Mouse (Mus musculus) midbrain, embryonic 10.5 days (tissue): ENCODE results near the gene Pdxdc1. TPM values are rescaled to one million over a fixed set of nuclear protein-coding genes. Genes with fewer than 3 reads are reported as not detected.
A peak's percentile ranks its signal among the peaks of the same experiment; 100 is the strongest.
"Not testable (repeated sequence)": the region's sequence is repeated elsewhere in the genome, so short reads cannot be mapped to it uniquely, and the experiment has no call there.

Experiments
- DNase-seq: peaks from one replicate; pipeline ENCODE4 v3.0.0-alpha.2; 2017; ENCODE audit warnings: low spot score
- H3K27ac ChIP-seq: fragments of 300-500 bp; sonication (generic); replicated peaks from 2 replicates; pipeline ENCODE4 v1.5.1; 2016; ENCODE audit warnings: mild to moderate bottlenecking
- H3K27me3 ChIP-seq: fragments of 300-500 bp; sonication (generic); 2 replicates; pipeline ENCODE4 v1.6.1; 2016; ENCODE audit warnings: low read depth, mild to moderate bottlenecking; ENCODE audit not compliant: poor library complexity, severe bottlenecking
- H3K36me3 ChIP-seq: fragments of 300-500 bp; sonication (generic); 2 replicates; pipeline ENCODE4 v1.6.1; 2016; ENCODE audit warnings: mild to moderate bottlenecking, moderate library complexity
- H3K4me1 ChIP-seq: fragments of 300-500 bp; sonication (generic); 2 replicates; pipeline ENCODE4 v1.6.1; 2016
- H3K4me3 ChIP-seq: fragments of 300-500 bp; sonication (generic); 2 replicates; pipeline ENCODE4 v1.5.1; 2016; ENCODE audit warnings: mild to moderate bottlenecking, moderate library complexity
- H3K9me3 ChIP-seq: fragments of 300-500 bp; sonication (generic); replicated peaks from 2 replicates; pipeline ENCODE4 v1.6.1; 2016; ENCODE audit warnings: mild to moderate bottlenecking
- WGBS: fragments of 180-500 bp; shearing (Covaris S2); methylation state at CpG from one replicate; pipeline ENCODE4 v1.1.7; 2016; 5-methylcytosine and 5-hydroxymethylcytosine counted together
- polyA plus RNA-seq: library from polyadenylated mRNA; unstranded; fragments of >200 nt; fragmentation: Nextera tagmentation; extraction: Ambion mirVana; gene quantifications from 2 replicates; pipeline ENCODE4 v1.2.1, GENCODE M21; 2016

Gene Pdxdc1
- polyA plus RNA-seq, 1 experiment from 2014 or later, result 63.5 TPM

GRCm38 (mm10) chr16:13867910-13868514, 34.9 kb downstream of the Pdxdc1 start:
- H3K4me1 ChIP-seq, result peaks cover 10% of the 10 kb centered on the region
- peak; percentile 50 for DNase-seq
- no peaks in the 10 kb centered on the region for H3K27me3 ChIP-seq
- peaks cover 21% of the 10 kb centered on the region for H3K36me3 ChIP-seq
- 4% methylated on average over 42 of the region's 42 CpGs for WGBS
- H3K27ac ChIP-seq, result peak overlapping the region; percentile 84
- H3K9me3 ChIP-seq, result no peaks in the 10 kb centered on the region
- H3K4me3 ChIP-seq, result peak overlapping the region; percentile 57

DNA sequence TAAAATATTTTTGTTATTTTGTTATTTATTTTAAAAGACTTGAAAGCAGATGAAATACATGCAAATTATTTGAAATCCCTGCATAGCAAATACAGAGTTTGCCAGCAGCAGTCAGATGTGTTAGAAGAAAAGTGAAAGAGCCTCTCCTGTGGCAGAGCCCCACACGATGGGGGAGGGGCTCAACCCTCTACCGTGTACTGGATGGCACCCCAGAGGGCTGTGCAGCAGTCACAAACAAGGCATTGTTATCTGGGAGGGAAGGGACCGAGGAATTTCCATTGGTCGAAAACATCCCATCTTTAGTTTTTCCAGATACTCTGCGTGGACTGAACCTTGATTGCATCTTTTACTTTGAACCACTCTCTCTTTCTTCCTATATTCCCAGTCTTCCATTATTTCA, 35.5 kb downstream of the Pdxdc1 start:
- WGBS, result 12% methylated on average over 5 of the region's 5 CpGs
- DNase-seq, H3K27ac ChIP-seq, H3K27me3 ChIP-seq, H3K9me3 ChIP-seq: not testable (repeated sequence)
- Histone ChIP-seq H3K4me3 (peak overlapping the region; percentile 57; the same call in 1 of the 2 replicates), H3K4me1 (peaks cover 10% of the 10 kb centered on the region), H3K36me3 (peaks cover 26% of the 10 kb centered on the region)

- peaks cover 10% of the 10 kb centered on the region for H3K4me1 ChIP-seq
- no peak for DNase-seq
- WGBS, result 92% methylated on average over 5 of the region's 5 CpGs
- no peak overlapping the region for H3K4me3 ChIP-seq
- H3K9me3 ChIP-seq, result no peaks in the 10 kb centered on the region
- H3K27me3 ChIP-seq, result no peaks in the 10 kb centered on the region
- H3K27ac ChIP-seq, result no peak overlapping the region
- peaks cover 21% of the 10 kb centered on the region for H3K36me3 ChIP-seq
These were observed 36.3 kb downstream of the Pdxdc1 start for GRCm38 (mm10) chr16:13866616-13867015.

- no peak overlapping the region for H3K27ac ChIP-seq
- H3K27me3 ChIP-seq, result no peaks in the 10 kb centered on the region
- H3K9me3 ChIP-seq, result no peaks in the 10 kb centered on the region
- H3K4me1 ChIP-seq, result peaks cover 10% of the 10 kb centered on the region
- WGBS, result 90% methylated on average over 4 of the region's 4 CpGs
- no peak overlapping the region for H3K4me3 ChIP-seq
- peaks cover 19% of the 10 kb centered on the region for H3K36me3 ChIP-seq
- DNase-seq, result no peak
These were observed 36.9 kb downstream of the Pdxdc1 start for GRCm38 (mm10) chr16:13866076-13866475.

GRCm38 (mm10) chr16:13853886-13854285, 49.0 kb downstream of the Pdxdc1 start:
- Histone ChIP-seq H3K4me1 (no peaks in the 10 kb centered on the region), H3K27ac (no peak overlapping the region), H3K9me3 (no peaks in the 10 kb centered on the region), H3K27me3 (no peaks in the 10 kb centered on the region), H3K4me3 (no peak overlapping the region), H3K36me3 (peaks cover 54% of the 10 kb centered on the region)
- no peak for DNase-seq
- WGBS, result 96% methylated on average over 4 of the region's 4 CpGs

GRCm38 (mm10) chr16:13851446-13851845, 51.5 kb downstream of the Pdxdc1 start:
- DNase-seq, result no peak
- Histone ChIP-seq H3K36me3 (peaks cover 53% of the 10 kb centered on the region), H3K27ac (no peak overlapping the region), H3K4me3 (no peak overlapping the region), H3K27me3 (no peaks in the 10 kb centered on the region), H3K4me1 (no peaks in the 10 kb centered on the region), H3K9me3 (no peaks in the 10 kb centered on the region)
- WGBS, result 97% methylated on average over 4 of the region's 4 CpGs

DNA sequence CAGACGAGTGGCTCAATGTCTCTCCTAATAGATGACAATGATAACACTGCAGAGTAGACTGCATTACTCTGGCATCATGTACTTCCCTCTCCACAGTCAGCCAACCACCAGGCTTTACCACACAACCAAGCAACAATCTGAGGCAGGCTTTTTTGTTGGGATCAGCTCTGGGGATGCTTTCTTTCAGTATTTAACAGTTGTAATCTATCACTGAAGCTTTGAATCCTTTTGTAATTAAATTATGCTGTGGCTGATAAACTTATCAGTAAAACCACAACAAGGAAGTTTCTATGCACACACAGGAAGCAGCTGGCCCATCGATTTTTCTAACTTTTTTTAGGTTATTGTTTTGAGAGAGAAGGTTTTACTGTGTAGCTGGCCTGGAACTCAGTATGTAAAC, 54.6 kb downstream of the Pdxdc1 start:
- H3K36me3 ChIP-seq, result peaks cover 52% of the 10 kb centered on the region
- no peak for DNase-seq
- no peaks in the 10 kb centered on the region for H3K27me3 ChIP-seq
- no peak overlapping the region for H3K4me3 ChIP-seq
- no peak overlapping the region for H3K27ac ChIP-seq
- no peaks in the 10 kb centered on the region for H3K9me3 ChIP-seq
- no peaks in the 10 kb centered on the region for H3K4me1 ChIP-seq
- 81% methylated on average over 2 of the region's 2 CpGs for WGBS

DNA sequence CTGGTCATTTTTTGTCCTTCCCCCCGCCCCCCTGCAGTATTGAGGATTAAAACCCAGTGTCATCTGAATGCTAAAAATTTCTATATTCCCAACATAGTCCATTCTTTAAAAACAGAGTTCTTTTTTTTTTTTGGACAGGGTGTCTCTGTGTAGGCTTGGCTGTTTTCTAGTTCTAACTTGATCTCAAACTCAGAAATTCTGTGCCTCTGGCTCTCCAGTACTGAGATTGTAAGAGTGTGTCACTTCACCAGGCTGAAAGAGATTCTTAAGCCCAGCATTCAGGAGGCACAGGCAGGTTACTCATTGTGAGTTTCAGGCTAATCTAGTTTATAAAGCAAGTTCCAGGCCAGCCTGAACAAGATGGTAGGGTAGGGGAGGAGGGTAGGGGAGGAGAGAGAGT, 56.3 kb downstream of the Pdxdc1 start:
- Histone ChIP-seq H3K4me3 (no peak overlapping the region), H3K36me3 (peaks cover 49% of the 10 kb centered on the region), H3K4me1 (no peaks in the 10 kb centered on the region), H3K27me3 (no peaks in the 10 kb centered on the region), H3K9me3 (no peaks in the 10 kb centered on the region), H3K27ac (no peak overlapping the region)
- no peak for DNase-seq
- WGBS, result 93% methylated on average over 1 of the region's 1 CpGs

DNA sequence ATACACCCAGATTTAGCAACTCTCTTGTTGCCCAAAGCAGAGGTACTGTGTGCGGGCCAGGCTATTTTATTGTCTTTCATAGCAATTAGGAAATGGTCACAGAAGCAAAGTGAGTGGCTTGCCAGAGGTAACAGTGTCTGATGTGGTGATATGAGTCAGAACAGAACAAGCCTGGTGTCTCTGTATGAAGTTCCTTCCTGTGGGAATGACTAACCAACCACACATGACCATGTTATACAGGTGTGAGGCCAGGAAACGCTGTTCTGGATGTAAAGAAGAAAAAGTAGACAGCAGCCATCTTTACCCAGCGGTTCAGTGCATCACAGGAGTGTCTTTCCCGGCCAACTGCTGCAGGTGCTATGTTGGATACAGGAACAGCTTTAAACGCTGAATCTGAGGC, 57.9 kb downstream of the Pdxdc1 start:
- Histone ChIP-seq H3K9me3 (no peaks in the 10 kb centered on the region), H3K27ac (no peak overlapping the region), H3K4me1 (no peaks in the 10 kb centered on the region), H3K36me3 (peaks cover 59% of the 10 kb centered on the region), H3K4me3 (no peak overlapping the region), H3K27me3 (no peaks in the 10 kb centered on the region)
- 93% methylated on average over 5 of the region's 5 CpGs for WGBS
- no peak for DNase-seq

DNA sequence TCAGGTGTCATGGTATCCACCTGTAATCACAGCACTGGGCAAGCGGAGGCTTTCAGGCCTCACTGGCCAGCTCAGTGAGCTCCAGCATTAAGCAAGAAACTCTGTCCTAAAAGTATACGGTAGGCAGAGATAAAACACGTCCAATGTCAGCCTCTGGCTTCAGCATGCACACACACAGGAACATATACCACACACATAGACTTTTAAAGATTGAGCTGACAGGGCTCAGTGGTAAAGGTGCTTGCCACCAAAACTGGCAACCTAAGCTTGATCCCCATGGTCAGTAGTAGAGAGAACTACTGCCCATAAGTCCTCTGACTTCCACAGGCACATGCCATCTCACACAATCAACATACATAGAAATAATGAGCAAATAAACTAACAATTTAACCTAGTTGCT, 62.0 kb downstream of the Pdxdc1 start:
- 95% methylated on average over 3 of the region's 3 CpGs for WGBS

DNA sequence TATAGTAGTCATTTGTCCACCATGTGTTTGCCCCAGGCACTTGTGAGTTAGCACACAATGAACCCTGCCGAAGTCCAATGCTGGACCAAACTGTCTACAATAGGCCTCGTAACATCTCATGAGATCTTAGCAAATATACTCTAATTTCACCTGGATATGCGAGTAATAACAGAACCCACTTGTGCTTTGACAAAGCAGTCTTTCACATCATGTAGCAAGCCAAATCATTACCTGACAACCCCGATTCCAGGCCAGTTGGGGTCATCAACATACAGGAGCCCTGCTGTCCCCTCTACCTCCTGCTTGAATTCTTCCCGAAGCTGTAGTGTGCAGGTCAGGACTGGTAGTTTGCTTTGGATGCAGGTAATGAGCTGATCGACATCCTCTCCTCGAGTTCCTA, 62.9 kb downstream of the Pdxdc1 start:
- Histone ChIP-seq H3K4me1 (no peaks in the 10 kb centered on the region), H3K4me3 (no peak overlapping the region), H3K27ac (no peak overlapping the region), H3K36me3 (peaks cover 83% of the 10 kb centered on the region), H3K9me3 (no peaks in the 10 kb centered on the region), H3K27me3 (no peaks in the 10 kb centered on the region)
- 91% methylated on average over 7 of the region's 7 CpGs for WGBS
- DNase-seq, result no peak

More for the DNA sequence above, 62.0 kb downstream of the Pdxdc1 start:
- Histone ChIP-seq H3K27me3 (no peaks in the 10 kb centered on the region), H3K36me3 (peaks cover 83% of the 10 kb centered on the region), H3K27ac (no peak overlapping the region), H3K9me3 (no peaks in the 10 kb centered on the region), H3K4me1 (no peaks in the 10 kb centered on the region), H3K4me3 (no peak overlapping the region)
- DNase-seq, result no peak

DNA sequence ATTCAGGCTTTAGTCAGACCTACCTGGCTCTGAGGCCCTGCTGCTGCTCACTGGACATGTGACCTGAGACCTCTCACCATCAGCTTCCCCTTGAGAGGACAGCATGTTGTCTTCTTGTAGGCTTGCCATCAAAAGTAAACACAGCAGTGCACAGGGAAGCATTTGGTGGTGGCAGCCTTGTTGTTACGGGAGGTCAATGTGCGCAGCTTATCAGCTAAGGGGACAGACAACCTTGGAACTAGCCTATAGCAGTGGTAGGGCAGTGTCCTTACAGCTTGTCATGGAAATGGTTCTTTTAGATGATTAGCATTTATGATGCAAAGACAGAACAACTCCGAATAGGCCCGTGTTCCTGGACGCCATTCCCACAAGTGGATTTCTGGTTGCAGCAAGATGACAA, 68.5 kb downstream of the Pdxdc1 start:
- peaks cover 97% of the 10 kb centered on the region for H3K36me3 ChIP-seq
- H3K4me1 ChIP-seq, result no peaks in the 10 kb centered on the region
- no peak for DNase-seq
- H3K9me3 ChIP-seq, result no peaks in the 10 kb centered on the region
- H3K4me3 ChIP-seq, result no peak overlapping the region
- WGBS, result 98% methylated on average over 5 of the region's 5 CpGs
- H3K27ac ChIP-seq, result no peak overlapping the region
- no peaks in the 10 kb centered on the region for H3K27me3 ChIP-seq

GRCm38 (mm10) chr16:13831606-13832005, 71.3 kb downstream of the Pdxdc1 start:
- H3K4me3 ChIP-seq, result no peak overlapping the region
- H3K27ac ChIP-seq, result no peak overlapping the region
- 91% methylated on average over 5 of the region's 5 CpGs for WGBS
- no peaks in the 10 kb centered on the region for H3K27me3 ChIP-seq
- no peaks in the 10 kb centered on the region for H3K4me1 ChIP-seq
- no peaks in the 10 kb centered on the region for H3K9me3 ChIP-seq
- DNase-seq, result no peak
- H3K36me3 ChIP-seq, result peaks cover 97% of the 10 kb centered on the region

DNA sequence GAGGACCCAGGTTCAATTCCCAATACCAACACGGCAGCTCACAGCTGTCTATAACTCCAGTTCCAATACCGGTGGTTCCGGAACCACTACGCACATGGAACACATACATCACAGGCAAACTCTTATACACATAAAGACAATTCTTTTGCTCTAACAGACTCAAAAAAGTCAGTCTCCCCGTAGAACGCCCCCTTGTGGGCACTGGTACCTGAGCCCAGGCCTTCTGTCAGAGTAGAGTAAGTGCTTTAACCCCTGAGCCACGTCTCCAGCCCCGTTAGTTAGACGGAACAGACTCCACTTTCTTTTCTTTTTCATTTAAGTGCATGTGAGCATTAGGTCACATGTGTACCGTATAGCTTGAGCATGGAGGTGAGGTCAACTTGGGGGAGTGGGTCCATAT, 72.5 kb downstream of the Pdxdc1 start:
- Histone ChIP-seq H3K27me3 (no peaks in the 10 kb centered on the region), H3K27ac (no peak overlapping the region), H3K4me1 (no peaks in the 10 kb centered on the region), H3K4me3 (no peak overlapping the region), H3K9me3 (no peaks in the 10 kb centered on the region), H3K36me3 (peaks cover 92% of the 10 kb centered on the region)
- WGBS, result 89% methylated on average over 10 of the region's 10 CpGs
- no peak for DNase-seq
